Mouse (Mus musculus): Measurements from ENCODE around the gene Dmgdh.

GRCm38 (mm10) chr13:93782823-93783222, 108.6 kb downstream of the Dmgdh start:
- TF ChIP-seq POLR2AphosphoS2 (IDR thresholded peaks at IDR 0.05; ENCODE audit: low read length): no peak
- no peak for TF ChIP-seq GABPA (IDR thresholded peaks at IDR 0.05; ENCODE audit: low read depth, low read length)
- no peak for TF ChIP-seq NRF1 (IDR thresholded peaks at IDR 0.05; ENCODE audit: insufficient read depth, low read depth, low read length, poor library complexity, severe bottlenecking)
- TF ChIP-seq EP300 (IDR thresholded peaks at IDR 0.05; ENCODE audit: low read depth in 1 of 2, low read length in 2 of 2): no peak
- no peak for TF ChIP-seq ELF1 (IDR thresholded peaks at IDR 0.05; ENCODE audit: low read depth, low read length)

Data from MEL (cell line).